Mouse (Mus musculus): ENCODE measurements around the gene Fbxl3. TPM values are rescaled to one million over a fixed set of nuclear protein-coding genes. Genes with fewer than 3 reads are reported as not detected.

The Fbxl3 gene
- total RNA-seq, 1 experiment from 2014 or later: 69.7 TPM

DNA sequence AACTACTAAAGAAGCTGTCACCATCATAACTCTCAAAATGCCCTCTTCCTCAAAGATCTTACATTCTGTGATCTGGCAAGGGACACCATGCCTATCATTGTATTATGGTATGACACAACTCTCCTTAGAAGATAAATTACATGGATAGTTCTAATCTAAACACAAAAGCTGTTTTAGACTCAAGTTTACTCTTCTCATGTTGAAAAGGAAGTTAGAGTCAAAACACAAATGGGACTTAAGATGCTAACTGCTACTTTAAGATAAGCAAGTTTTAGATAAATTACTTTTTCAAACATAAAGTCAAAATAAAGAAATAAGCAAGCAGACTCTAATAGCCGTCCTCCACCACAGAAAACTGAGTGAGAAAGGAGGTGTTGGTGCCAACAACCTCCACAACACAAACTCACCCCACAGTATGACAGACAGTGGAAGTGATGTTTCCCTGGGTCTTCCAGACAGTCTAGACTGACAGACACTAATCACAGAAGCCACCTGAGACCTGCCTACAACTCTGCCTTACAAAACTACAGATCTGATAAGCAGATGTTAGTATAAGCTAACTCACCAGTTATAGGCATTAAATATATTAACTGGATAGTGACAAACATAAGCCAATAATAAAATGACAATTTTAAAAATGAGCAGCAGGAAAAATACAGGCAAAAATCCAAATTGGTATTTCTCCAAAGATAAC lies 13.4 kb downstream of the Fbxl3 start:
- DNase-seq: no peak

DNA sequence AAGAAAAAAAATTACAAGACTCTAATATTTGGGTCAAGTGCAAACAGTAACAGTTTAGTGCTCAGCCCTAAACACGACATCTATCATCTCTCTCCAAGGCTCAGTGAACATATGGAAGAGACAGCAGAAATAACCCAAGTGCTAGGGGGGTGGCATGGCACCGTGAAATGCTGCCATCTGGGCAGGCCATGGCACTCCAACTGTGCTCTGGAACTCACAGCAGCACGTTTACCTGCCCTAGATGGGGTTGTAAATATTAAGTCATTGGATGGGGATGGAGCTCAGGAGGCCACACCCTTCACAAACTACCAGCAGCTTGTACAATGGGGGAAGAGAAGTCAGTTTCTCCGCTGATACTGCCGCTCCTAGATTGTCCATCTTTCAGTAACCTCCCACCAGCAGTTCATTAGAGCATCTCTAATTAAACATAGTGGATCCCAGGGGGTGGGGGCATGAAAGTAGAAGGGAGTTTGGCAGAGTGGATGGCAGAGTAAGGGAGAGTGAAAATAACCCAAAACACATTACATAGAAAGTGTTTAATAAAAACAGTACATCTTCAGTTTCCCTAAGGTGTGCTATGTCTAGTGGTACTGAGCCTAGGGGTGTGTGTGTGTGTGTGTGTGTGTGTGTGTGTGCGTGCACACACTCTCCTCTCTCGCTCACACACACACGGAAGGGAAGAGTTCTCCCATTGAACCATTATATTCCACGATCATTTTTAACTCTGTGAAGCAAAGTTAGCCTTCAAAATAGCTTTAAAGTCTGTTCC lies 20.0 kb downstream of the Fbxl3 start:
- DNase-seq: no peak

DNA sequence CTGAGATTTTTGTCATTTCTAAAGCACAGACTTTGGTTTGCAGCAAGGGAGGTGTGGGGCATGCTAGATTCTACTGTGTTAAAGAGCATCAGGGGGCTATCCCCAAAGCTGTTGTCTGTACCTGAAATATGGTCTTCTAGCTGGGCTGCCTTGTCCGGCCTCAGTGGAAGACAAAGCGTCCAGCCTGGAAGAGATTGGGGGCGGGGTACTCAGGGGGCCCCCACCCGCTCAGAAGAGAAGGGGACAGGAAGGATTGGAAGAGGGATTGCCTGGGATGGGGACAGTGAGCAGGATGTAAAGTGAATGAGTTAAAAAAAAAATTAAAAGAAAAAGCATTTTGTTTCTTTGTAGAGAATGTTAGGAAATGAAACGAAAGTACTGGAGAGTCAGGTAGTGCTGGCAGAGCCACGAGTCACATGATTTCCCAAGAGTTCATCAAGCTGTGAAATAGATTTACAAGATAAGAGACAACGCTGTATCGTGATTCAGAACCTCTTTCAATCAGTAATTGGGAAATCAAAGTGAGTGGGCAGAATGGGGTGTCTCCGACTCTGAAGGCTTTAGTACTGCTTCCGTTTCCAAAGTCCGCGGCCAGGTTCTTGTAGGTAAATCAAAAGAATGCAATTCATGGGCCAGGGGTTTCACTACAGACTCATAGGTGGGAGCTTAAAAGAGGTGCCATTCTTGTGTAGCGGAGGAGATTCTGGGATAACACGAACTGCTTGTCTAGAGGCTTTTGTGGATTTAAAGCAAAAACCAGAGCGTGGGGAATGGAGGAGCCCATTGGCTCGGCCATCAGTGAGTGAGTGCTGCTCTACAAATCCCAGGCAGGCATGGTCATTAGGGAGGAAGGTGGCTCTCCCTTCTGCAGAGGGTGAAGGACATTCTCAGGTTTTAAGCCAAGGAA lies 21.1 kb downstream of the Fbxl3 start:
- peak; percentile 39 for DNase-seq

- DNase-seq: no peak
Measured at GRCm38 (mm10) chr14:103077272-103078005, 21.9 kb downstream of the Fbxl3 start.

GRCm38 (mm10) chr14:103075166-103075565 lies 24.2 kb downstream of the Fbxl3 start:
- no peak for DNase-seq

- no peak for DNase-seq
Measured at GRCm38 (mm10) chr14:103073825-103074224, 25.5 kb downstream of the Fbxl3 start.

- DNase-seq: no peak
Measured at GRCm38 (mm10) chr14:103072731-103073130, 26.6 kb downstream of the Fbxl3 start.

GRCm38 (mm10) chr14:103071471-103071870 lies 27.9 kb downstream of the Fbxl3 start:
- DNase-seq: no peak

DNA sequence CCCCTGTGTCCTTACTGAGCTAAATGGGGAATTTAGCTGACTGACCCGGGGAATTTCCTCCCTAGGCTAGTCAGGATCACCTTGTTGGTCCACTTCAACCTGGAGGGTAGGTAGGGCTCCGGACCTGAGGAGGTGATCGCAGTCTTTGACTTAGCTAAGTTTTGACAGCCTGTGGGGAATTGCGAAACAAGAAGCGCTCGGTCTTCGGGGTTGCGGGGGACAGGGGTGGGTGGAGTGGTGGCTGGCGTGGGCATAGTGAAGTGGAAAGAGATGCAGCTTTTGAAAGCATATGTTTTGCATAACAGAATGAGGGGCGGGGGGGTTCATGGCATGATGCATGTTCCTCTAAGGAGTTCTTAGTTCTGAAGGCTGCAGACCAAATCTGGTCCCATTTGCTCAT lies 28.6 kb downstream of the Fbxl3 start:
- peak; percentile 18 for DNase-seq

DNA sequence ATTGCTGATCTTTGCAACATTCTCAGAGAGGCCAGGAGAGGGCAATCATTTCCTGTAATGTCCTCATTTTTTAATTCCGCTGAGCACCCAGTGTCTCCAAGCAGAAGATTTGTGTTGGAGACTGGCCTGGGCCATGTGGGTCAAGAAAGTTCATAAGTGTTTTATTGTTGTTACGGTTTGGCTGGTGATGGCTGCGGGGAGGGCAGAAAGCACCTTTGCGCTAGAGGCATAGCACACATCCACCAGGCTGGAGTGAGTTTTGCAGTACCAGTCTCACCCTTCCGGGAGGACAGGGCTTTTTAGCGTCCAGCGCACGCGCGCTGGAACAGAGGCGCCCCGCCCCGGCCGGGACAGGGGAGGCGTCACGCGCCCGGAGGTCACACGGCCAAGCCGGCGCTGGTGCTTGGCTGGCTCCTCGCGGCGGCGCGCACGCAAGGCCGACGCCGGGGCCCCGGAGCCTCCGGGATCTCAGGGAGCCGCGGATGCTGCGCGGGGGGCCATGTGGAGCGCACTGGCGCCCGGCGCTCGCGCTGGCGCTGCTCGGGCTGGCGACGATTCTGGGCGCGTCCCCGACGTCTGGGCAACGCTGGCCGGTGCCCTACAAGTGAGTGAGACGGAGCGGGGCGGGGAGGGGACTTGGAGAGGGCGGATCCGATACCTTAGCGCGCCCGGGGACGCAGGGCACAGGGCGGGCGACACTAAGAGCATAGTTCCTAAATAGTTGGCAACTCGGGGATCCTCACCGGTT lies 29.3 kb downstream of the Fbxl3 start, which contains the start of gene Cln5:
Cln5 (plus strand) TSS at position 353 of the 748 bp plus-strand sequence.
- peak; percentile 98 for DNase-seq

GRCm38 (mm10) chr14:103069465-103069863 lies 29.9 kb downstream of the Fbxl3 start:
- DNase-seq: no peak

- peak; percentile 84 for DNase-seq
Measured at GRCm38 (mm10) chr14:103065294-103066167, 33.8 kb downstream of the Fbxl3 start.

DNA sequence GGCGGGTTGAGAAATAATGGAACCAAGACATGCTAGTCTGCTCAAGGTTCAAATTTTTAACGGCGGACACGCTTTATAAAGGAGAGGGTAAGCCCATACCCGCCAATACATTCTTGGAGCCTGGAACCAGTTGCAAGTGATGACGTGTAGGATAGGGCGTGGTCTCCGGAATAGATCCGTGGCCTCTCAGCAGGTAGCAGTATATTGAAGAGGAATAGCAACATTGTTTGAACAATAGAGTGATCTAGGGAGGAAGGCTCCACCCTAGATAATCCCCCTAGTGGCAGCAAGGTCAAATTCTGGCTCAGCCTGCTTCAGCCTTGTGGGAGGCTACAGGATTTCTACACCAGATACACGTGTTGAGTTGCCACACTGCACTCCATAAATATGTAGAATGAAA lies 39.9 kb downstream of the Fbxl3 start:
- no peak for DNase-seq

GRCm38 (mm10) chr14:103058998-103059397 lies 40.4 kb downstream of the Fbxl3 start:
- DNase-seq: no peak

DNA sequence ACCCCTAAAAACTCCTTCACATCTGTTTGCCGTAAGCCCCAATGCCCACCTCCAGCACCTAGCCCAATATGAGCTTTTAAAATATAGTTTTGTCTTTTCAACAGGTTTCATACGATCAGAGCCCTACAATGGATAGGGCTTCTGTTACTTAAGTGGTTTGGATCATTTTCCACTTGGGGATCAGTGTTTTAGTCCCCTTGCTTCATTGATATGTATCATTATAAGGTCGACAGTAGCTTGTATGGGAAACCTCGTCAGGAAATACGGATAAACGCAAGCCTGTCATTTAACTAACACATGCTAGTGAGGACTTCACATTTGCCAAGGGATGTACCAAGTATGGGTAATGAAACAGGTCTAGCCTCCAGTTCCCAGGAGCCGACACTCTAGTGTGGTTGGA lies 42.8 kb downstream of the Fbxl3 start:
- no peak for DNase-seq

- DNase-seq: no peak
Measured at GRCm38 (mm10) chr14:103054731-103055130, 44.6 kb downstream of the Fbxl3 start.

DNA sequence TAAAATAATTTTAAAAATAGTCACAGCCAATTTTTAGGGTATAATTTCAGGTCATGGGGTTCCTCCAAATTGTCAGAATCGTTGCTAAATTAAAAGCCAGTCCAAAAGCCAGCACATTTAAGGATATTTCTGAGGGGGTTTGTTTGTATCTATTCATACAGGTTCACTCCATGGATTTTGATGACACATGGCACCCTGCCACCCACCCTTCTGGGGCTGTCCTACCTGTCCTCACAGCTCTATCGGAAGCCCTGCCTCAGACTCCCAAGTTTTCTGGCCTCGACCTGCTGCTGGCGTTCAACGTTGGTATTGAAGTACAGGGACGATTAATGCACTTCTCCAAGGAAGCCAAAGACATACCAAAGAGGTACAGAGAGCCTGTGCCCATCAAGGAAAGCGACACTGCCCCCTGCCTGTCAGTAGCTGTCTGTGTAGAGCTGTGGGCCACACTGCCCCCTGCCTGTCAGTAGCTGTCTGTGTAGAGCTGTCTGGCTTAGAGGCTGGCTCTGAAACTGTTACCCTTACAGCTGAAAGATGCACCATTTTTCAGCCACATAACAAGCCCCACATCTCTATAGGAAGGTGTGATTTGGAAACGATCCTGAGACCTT lies 48.1 kb downstream of the Fbxl3 start:
- DNase-seq: peak; percentile 92

GRCm38 (mm10) chr14:103048292-103049086 lies 50.9 kb downstream of the Fbxl3 start:
- no peak for DNase-seq

DNA sequence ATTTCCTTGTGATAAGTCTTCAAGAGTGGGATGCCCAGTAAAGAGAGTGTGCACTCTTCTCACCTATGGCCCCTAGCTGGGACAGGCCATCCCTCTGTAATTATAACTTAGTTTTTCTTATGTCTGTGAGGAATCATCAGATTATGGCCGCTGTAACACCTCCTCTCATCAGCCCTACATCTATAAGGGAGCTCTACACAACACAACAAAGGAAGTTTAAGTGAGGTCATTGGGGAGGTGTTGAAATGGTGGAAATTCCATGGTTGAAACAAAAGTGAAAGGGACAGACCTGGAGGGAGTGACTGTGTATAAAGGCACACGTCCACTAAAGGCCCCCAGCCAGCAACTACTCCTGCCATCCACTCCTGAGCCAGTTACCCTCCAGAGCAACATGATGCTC lies 52.7 kb downstream of the Fbxl3 start, which contains the start of gene Acod1:
Acod1 (plus strand) TSS at position 301 of the 400 bp plus-strand sequence.
- no peak for DNase-seq

Measured in adrenal gland, postnatal 14 days (tissue).